Mouse (Mus musculus): ENCODE data around the gene Gm21954. TPM values are rescaled to one million over a fixed set of nuclear protein-coding genes. Genes with fewer than 3 reads are reported as not detected.

Gene Gm21954
- polyA plus RNA-seq, 1 experiment = not detected

- H3K4me1 ChIP-seq (ENCODE audit: control insufficient read depth, insufficient read depth, insufficient read length, low read length) = no peaks in the 10 kb centered on the region; the same call in 1 of the 2 replicates
- no peak overlapping the region for H3K4me3 ChIP-seq (ENCODE audit: insufficient read depth, low read depth, low read length)
- no peak overlapping the region for H3K27ac ChIP-seq (replicated peaks; ENCODE audit: low read depth, low read length)
Measured at GRCm38 (mm10) chr3:55415527-55415950, 56.5 kb downstream of the Gm21954 start.

Other genes starting within 250 kb of the Gm21954 start
- 1.5 and 2.6 TPM in 2 replicates for gene Dclk1, start 229.8 kb downstream of the Gm21954 start, polyA plus RNA-seq (2012; ENCODE audit: insufficient read depth, insufficient read length, missing spikeins)

Measured in brown adipose tissue, adult 24 weeks (tissue).